Comparison of ENCODE assay signal across 15 mouse cellular contexts in the genomic region with DNA sequence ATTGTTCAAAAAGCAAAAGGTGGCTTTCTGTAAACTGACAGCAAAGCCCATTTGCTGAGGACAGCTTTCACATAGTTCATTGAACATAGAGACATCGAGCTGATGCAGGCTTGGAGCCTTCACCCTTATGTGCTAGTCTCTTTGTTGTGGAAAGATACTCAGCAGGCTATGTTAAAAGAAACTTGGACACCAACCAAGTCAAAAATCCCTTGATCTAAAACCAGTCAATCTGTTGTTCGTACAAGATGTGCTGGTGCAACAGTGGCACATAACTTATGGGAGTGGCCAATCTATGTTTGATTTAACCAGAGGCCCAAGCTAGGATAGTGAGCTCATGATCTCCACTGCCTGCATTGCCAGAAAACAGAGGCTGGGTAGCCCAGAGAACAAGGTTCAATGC.
DNase-seq lines count a peak whose midpoint lies in the region; ATAC-seq and TF ChIP-seq lines count a peak whose summit lies in the region.
"Had no signal": no experiment of that assay in that cellular context is flagged by ENCODE, and none has a peak within 500 bp of the region (broad histone marks: within the 10 kb centered on the region; RNA-seq: fewer than 3 reads in every experiment).

No protein-coding gene starts in this region.

- H3K4me3 ChIP-seq in forebrain, embryonic 14.5 days (ENCODE audit: low read depth, low read length) = no peak overlapping the region
- no peak overlapping the region for H3K4me3 ChIP-seq in forebrain, embryonic 11.5 days (ENCODE audit: low read depth, low read length)
- no peak overlapping the region for H3K4me3 ChIP-seq in lung, embryonic 14.5 days (ENCODE audit: low read depth, low read length)
- H3K4me3 ChIP-seq: embryonic facial prominence, embryonic 10.5 days; heart, embryonic 12.5 days; hindbrain, embryonic 10.5 days; hindbrain, embryonic 15.5 days had no signal

- H3K27ac ChIP-seq in forebrain, embryonic 14.5 days (ENCODE audit: low read depth, low read length) = no peak overlapping the region
- no peak overlapping the region for H3K27ac ChIP-seq in forebrain, embryonic 11.5 days (ENCODE audit: low read depth, low read length)
- H3K27ac ChIP-seq in lung, embryonic 14.5 days (ENCODE audit: low read depth) = no peak overlapping the region
- H3K27ac ChIP-seq: embryonic facial prominence, embryonic 10.5 days; hindbrain, embryonic 10.5 days; hindbrain, embryonic 15.5 days had no signal

- no peaks in the 10 kb centered on the region for H3K9me3 ChIP-seq in forebrain, embryonic 14.5 days (replicated peaks; ENCODE audit: control insufficient read depth, low read length)
- H3K9me3 ChIP-seq in forebrain, embryonic 11.5 days (ENCODE audit: control insufficient read depth, low read length) = no peaks in the 10 kb centered on the region
- H3K9me3 ChIP-seq in lung, embryonic 14.5 days (ENCODE audit: low read depth, low read length) = no peaks in the 10 kb centered on the region
- H3K9me3 ChIP-seq: embryonic facial prominence, embryonic 10.5 days; heart, embryonic 12.5 days; hindbrain, embryonic 10.5 days; hindbrain, embryonic 15.5 days had no signal

- H3K27me3 ChIP-seq in forebrain, embryonic 14.5 days (replicated peaks; ENCODE audit: control insufficient read depth, insufficient read depth, low read length) = no peaks in the 10 kb centered on the region
- no peaks in the 10 kb centered on the region for H3K27me3 ChIP-seq in forebrain, embryonic 11.5 days (ENCODE audit: control insufficient read depth, insufficient read depth, low read length)
- no peaks in the 10 kb centered on the region for H3K27me3 ChIP-seq in lung, embryonic 14.5 days (ENCODE audit: insufficient read depth, low read length)
- H3K27me3 ChIP-seq: heart, embryonic 12.5 days; hindbrain, embryonic 15.5 days had no signal

- no peak overlapping the region for H3K4me2 ChIP-seq in forebrain, embryonic 14.5 days (ENCODE audit: low read length)
- no peak overlapping the region for H3K4me2 ChIP-seq in forebrain, embryonic 11.5 days (ENCODE audit: low read depth, low read length, severe bottlenecking)
- no peak overlapping the region for H3K4me2 ChIP-seq in lung, embryonic 14.5 days
- H3K4me2 ChIP-seq: heart, embryonic 12.5 days; hindbrain, embryonic 15.5 days had no signal

- no peak for TF ChIP-seq CTCF in lung, embryonic 14.5 days (IDR thresholded peaks at IDR 0.05; ENCODE audit: low read depth)

- H3K9ac ChIP-seq in forebrain, embryonic 14.5 days (ENCODE audit: low read length) = no peak overlapping the region
- no peak overlapping the region for H3K9ac ChIP-seq in forebrain, embryonic 11.5 days (ENCODE audit: low read length)
- no peak overlapping the region for H3K9ac ChIP-seq in lung, embryonic 14.5 days
- H3K9ac ChIP-seq: heart, embryonic 12.5 days; hindbrain, embryonic 15.5 days had no signal

- no peaks in the 10 kb centered on the region for H3K36me3 ChIP-seq in forebrain, embryonic 14.5 days (ENCODE audit: control insufficient read depth, insufficient read depth, low read length)
- H3K36me3 ChIP-seq in forebrain, embryonic 11.5 days (ENCODE audit: control insufficient read depth, insufficient read depth, low read length) = no peaks in the 10 kb centered on the region
- H3K36me3 ChIP-seq in lung, embryonic 14.5 days (ENCODE audit: insufficient read depth) = no peaks in the 10 kb centered on the region
- H3K36me3 ChIP-seq: embryonic facial prominence, embryonic 10.5 days; heart, embryonic 12.5 days; hindbrain, embryonic 10.5 days; hindbrain, embryonic 15.5 days had no signal

- DNase-seq in forebrain, embryonic 14.5 days (ENCODE audit: low spot score) = peak; percentile 60
- DNase-seq in forebrain, embryonic 11.5 days (ENCODE audit: low spot score) = no peak
- DNase-seq in lung, embryonic 14.5 days = peak; percentile 18
- no peak for DNase-seq in lung, postnatal 25 days (ENCODE audit: low spot score)
- DNase-seq in layer of hippocampus, adult 9-11 months = peak; percentile 21
- no peak for DNase-seq in spleen, adult 12 weeks (ENCODE audit: low spot score)
- DNase-seq in natural killer cell, adult 2 months (ENCODE audit: low spot score in 2 of 2) = no peak
- DNase-seq: adrenal gland, postnatal 14 days; cerebellum, adult 2 months; cerebellum, postnatal 10 days; gastrocnemius, postnatal 14 days had no signal

- peak; percentile 68 for ATAC-seq in forebrain, embryonic 14.5 days
- no peak for ATAC-seq in forebrain, embryonic 11.5 days (replicated peaks; ENCODE audit: low FRiP score)
- ATAC-seq in lung, embryonic 14.5 days (ENCODE audit: insufficient read depth) = no peak

- H3K4me1 ChIP-seq in forebrain, embryonic 14.5 days (ENCODE audit: control insufficient read depth, insufficient read depth, low read length) = no peaks in the 10 kb centered on the region
- no peaks in the 10 kb centered on the region for H3K4me1 ChIP-seq in forebrain, embryonic 11.5 days (replicated peaks; ENCODE audit: control insufficient read depth, insufficient read depth, low read length)
- no peaks in the 10 kb centered on the region for H3K4me1 ChIP-seq in lung, embryonic 14.5 days (ENCODE audit: insufficient read depth)
- H3K4me1 ChIP-seq: embryonic facial prominence, embryonic 10.5 days; heart, embryonic 12.5 days; hindbrain, embryonic 10.5 days; hindbrain, embryonic 15.5 days had no signal

- 44% methylated on average over 2 of the region's 2 CpGs for WGBS in forebrain, embryonic 14.5 days
- 83% methylated on average over 2 of the region's 2 CpGs for WGBS in forebrain, embryonic 11.5 days
- 37% methylated on average over 2 of the region's 2 CpGs for WGBS in lung, embryonic 14.5 days

Comparison
In these comparisons a context has a peak if more than half of its experiments do, and no peak if none do; other contexts are left out.
1. DNase-seq: peak in forebrain, embryonic 14.5 days (single experiment), lung, embryonic 14.5 days (single experiment) and layer of hippocampus, adult 9-11 months (single experiment); none in forebrain, embryonic 11.5 days (single experiment), lung, postnatal 25 days (single experiment), spleen, adult 12 weeks (single experiment) and natural killer cell, adult 2 months (0 of 2).